In the genomic region with DNA sequence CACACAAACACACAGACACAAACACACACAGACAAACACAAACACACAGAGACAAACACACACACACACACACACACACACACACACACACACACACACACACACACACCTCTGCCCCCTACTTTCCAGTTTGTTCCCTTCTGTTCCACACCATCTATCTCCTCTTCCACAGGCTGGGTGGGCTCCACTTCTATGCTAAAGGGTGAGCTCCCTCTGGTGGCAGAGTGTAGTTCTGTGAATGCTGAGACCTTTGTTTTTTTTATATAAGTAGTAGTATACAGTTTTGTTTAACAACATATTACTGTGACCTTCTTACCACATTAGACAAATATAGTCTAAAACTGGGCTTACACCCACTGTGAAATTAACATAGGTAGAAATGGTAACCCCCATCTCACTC, we compare ENCODE assay signal across 8 mouse cellular contexts.
A peak's percentile ranks its signal among the peaks of the same experiment; 100 is the strongest.
DNase-seq lines count a peak whose midpoint lies in the region.

No protein-coding gene starts in this region.

- intact Hi-C loops in left cerebral cortex, postnatal 10 days (cut with DNase I) = loop anchor here (2.0 kb wide), 1 partner anchor 32 kb away; no protein-coding TSS in a partner anchor

- DNase-seq in kidney, adult 9 months = peak; percentile 39
- no peak for DNase-seq in kidney, adult 11 months
- peak; percentile 61 for DNase-seq in ES-CJ7 (ENCODE audit: low read depth, low spot score)
- DNase-seq in adrenal gland, postnatal 14 days = peak; percentile 76
- DNase-seq in frontal cortex, adult 2 months (ENCODE audit: extremely low spot score in 1 of 2, low spot score in 1 of 2) = peak; percentile 22 to 75
- DNase-seq in left cerebral cortex, postnatal 10 days (ENCODE audit: extremely low spot score in 1 of 2, low spot score in 2 of 2) = peak; percentile 35 to 55
- DNase-seq in naive thymus-derived CD4-positive, alpha-beta T cell, adult 2 months (ENCODE audit: low read depth) = peak; percentile 68
- no peak for DNase-seq in cerebellum, postnatal 36 days

Comparison
In these comparisons a context has a peak if more than half of its experiments do, and no peak if none do; other contexts are left out.
1. DNase-seq: peak in kidney, adult 9 months (single experiment), ES-CJ7 (single experiment), adrenal gland, postnatal 14 days (single experiment), frontal cortex, adult 2 months (2 of 2), left cerebral cortex, postnatal 10 days (2 of 2) and naive thymus-derived CD4-positive, alpha-beta T cell, adult 2 months (single experiment); none in kidney, adult 11 months (single experiment) and cerebellum, postnatal 36 days (0 of 2).